Mouse (Mus musculus) mesoderm, embryonic 11.5 days (tissue): ENCODE data around the gene Sort1.

Experiments used
- DNase-seq: peaks from one replicate; pipeline ENCODE4 v3.0.0-alpha.2; 2012; ENCODE audit warnings: low read depth, low spot score

Gene Sort1

DNA sequence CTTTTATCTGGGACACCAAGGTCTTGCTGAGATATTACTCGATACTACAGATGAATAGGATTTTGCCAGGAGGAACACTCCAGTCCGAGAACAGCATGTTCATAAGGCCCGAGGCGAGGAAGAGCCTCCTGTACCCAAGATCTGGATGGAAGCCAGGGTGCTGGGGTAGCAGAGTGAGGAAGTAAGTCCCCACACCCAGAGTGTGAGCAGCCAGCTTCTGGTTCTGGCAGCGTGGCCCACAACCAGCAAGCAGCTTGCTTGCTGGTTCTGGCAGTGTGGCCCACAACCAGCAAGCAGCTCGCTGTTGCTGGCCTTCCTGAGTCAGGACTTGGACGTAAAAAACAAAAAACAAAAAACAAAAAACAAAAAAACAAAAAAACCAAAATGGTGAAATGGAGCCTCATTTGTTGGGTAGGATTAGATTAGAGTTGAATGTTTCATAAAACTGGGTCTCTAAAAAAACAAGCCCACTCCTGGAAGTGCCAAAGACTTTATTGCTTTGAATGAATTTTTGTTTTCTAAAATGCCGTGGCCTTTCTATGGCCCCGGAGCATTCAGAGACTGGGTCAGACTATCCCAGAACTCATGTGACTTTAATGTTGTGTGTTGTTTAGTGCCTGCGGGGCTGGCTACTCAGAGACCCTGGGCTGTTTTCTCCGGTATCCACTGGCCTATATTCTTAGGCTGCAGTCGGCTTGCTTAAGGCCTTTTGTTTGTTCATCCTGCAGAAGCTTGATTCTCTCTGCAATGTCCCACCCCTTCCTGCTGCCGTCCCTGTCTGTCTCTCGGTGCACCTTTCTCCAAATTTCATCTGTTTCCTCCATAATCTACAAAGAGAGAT lies 11.7 kb downstream of the Sort1 start:
- no peak for DNase-seq

DNA sequence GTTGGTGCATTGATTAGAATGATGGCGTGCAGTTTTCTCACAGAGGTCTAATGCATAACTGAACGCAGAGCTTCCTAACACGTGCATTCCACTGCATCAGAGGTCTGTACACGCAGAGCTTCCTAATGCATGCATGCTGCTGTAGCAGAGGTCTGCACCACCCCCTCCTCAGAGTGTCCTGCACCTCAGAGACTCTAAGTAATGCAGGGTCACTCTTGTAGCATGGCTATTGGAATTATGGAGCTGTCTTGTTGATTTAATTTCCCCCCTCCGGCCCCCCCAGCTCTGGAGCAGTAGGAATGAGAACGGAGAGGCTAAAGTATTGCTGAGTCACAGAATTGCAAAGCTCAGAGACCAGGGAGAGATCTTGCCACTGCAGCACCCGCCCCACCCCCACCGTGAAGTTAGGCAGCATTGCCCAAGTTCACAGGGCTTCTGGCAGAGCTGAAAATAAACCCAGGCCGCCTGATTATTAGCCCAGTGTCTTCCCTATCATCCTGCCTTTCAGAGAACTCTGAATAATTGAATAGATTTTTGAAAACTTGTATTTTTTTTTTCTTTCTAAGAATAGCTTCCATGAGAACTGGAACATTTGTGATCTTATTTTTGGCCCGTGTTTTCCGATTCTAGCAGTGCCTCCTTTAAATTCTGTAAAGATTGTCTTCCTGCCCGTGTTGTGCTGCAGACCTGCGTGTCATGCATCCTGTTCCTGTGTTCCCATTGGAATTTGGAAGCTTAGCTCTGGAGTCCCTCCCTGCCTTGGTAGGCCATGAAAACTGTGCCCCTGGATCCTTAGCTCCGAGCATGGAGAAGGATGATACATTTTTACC lies 12.6 kb downstream of the Sort1 start:
- peak; percentile 62 for DNase-seq

DNA sequence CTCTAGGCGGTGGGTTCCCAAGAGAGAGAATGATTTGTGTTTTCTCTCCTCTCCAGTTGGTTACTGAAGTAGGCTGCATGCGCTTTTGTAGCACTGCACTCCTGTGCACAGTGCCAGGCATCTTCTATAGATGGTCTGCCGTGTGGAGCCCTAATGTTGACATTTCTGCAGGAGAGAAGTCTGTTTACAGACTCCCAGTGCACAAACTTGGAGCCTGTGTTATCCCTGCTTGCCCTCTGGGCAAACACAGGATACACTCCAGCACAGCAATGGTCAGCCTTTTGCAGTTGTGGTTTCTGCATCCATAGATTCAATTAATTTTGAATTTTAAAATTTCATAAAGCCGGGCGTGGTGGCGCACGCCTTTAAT lies 13.2 kb downstream of the Sort1 start:
- DNase-seq = no peak

DNA sequence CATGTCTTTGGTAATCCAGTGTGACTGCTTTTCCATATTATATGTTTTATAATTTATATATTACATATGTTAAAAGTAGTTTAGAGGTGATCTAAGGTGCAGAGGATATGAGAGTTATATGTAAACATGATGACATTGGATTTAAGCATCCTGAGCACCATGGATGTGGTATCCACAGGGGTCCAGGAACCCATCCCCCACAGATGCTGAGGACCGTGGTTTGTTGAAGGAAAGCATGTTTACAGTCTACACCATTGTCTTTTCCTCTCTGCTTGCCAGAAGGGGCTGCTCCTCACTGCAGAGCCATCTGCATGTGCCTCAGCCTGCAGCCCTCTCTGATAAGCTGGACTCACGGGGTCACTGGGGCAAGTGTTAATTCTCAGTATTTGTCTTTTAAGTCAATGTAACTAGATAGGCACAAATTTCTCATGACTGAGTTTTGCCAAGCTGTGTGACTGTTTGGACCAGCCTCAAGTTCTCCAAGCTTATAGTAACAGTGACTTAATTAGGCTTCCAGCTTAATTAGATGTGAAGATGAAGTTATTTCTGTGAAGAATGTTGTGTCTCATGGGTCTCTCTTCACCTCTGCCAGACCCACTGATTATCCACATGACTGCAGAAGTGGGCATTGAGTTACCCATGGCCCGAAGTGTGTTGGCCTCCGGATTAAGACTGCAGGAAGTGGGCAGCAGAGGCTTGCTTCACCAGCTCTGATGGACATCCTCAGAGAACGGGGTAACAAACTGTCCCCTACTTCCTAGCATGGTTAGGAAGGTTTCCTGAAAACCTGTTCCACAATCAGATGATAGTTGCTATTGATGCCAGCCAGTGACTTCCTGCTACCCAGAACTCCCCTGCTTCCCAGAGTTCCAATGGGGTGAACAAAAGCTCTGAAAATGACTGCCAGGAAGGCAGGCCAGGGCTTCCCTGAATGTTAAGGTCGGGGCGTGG lies 14.0 kb downstream of the Sort1 start:
- DNase-seq = no peak

DNA sequence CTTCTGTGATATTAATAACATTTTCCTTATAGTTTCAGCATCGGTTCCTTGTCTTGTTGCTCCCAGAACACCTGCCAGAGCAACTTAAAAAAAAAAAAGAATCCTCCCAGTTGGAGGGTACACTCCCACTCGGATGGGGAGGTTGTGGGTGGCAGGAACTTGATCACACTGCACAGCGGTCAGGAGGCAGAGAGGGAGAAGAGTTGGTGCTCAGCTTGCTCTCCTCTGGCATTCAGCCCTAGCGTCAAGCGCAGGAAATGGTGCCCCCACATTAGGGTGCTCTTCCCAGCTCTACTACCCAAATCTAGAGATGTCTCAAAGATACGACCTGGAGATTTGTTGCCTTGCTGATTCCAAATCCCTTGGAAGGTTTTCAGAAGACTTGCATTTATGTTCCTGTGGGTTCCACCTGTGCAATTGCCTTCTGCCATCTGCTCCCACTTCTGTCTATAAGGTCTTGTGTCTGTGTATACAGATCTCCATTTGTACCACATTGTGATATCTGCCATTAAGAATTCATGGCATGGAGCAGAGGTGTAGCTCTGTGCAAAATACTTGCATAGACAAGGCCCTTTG lies 16.7 kb downstream of the Sort1 start:
- DNase-seq = no peak

DNA sequence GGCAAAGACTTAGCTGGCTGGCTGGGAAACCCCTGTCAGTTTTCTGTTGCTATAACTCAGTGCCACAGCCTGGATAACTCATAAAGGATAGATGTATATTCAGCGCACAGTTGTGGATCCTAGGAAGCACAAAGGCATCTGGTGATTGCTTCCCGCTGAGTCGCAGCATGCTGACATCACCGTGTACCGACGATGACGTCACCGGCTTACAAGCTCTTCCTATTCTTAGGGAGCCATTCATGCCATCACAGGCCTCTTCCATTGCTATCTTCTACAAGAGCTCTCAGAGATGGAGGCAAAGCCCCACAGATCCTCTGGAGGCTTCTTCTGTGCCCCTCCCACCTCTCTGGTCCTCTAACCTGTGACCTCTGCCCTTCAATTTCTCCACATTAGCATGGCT lies 19.8 kb downstream of the Sort1 start:
- no peak for DNase-seq

DNA sequence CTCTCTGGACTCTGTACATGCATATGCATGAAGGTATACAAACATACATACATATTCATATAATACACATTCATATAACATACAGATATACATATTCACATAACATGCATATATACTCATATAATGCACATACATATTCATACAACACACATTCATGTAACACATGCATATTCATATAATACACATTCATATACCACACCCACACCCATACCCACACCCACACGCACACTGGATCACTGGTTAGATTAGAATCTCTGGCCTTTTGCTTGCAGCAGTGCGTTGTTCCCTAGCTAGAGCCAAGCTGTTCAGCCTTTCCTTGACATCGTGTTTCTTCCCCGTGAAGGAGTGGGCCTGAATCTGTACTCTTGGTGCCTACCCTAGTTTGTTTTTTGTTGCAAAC lies 20.9 kb downstream of the Sort1 start:
- DNase-seq = no peak

DNA sequence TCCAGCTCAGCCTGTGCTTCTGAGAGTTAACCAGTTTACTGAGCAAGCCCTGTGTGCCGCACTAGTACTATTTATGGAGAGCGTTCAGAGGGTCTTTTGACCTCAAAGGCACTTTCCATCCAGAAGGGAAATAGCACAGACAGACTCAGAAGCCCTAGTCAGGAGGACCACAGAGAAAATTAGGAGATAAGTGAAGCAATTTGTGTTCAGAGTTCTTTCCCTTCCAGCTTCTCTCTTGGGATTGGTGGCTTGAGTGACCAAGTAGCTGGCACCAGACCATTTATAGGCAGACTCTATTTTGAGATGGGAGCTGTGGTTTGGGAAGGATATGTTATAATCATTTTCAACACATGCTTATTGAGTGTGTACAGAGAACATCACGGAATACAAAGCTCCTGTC lies 22.5 kb downstream of the Sort1 start:
- no peak for DNase-seq

DNA sequence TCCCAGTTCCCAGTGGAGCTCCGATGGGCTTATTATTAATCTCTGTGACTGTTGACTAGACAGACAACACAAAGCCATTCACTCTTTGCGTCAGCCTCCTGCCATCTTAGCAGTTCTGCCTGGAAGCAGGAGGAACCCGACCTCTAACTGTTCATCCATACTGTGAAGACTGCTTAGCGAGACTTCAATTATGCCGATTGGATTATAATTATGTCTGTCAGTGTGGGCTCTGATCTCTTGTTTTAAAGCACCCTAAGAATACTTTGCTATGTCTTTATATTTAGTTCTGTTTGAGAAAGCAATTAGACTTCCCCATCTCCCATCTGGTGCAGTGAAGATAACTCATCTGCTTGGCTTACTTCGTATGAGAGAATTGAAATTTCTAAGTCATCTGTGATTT lies 23.6 kb downstream of the Sort1 start:
- no peak for DNase-seq

DNA sequence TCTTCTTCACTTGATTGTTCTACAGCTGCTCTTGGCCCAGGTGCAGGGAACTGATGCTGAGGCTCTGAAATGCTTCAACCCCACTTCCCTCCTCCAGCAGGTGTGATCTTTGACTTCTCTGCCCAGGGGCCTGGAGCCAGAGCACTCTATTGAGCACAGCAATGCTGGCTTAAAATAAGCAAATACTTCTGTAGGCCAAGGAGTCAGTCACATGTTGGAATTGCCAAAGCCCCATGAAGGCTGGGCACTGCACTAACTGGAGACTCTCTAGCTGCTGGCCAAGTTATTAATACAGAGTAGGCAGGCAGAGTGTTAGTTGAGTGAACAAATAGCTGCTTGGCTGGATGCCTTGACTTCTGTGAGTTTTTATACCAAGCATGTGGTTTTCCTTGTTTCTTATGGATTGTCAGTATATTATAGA lies 27.0 kb downstream of the Sort1 start:
- no peak for DNase-seq

DNA sequence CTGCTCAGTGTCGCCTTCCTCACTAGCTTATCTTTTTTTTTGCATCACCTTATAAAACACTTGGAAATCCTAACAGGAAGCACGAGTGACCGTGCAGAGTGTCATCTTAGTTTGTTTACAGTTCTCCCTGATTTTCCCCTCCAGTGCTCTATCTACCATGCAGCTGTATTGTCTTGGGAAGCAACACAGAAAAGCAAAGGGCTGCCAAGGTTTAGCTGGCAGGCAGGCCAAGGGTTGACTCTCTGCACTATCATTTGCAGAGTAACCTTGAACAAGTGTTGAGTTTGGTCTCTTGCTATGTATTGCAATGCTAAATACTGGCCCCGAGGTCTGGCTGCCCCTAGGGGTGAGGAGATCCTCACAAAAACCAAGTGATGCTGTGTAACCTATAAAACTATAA lies 27.8 kb downstream of the Sort1 start:
- no peak for DNase-seq

DNA sequence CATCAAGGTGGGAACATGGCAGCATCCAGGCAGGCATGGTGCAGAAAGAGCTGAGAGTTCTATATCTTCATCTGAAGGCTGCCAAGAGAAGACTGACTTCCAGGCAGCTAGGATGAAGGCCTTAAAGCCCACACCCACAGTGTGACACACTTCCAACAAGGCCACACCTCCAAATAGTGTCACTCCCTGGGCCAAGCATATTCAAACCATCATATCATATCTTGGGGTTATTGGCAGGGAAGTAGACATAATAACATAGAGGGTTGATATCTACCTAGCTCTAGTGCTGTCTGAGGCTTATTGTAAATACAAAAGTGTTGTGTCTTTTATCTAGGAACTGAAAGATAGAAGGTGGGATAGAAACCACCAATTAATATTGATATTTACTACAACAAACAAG lies 28.5 kb downstream of the Sort1 start:
- DNase-seq = no peak

DNA sequence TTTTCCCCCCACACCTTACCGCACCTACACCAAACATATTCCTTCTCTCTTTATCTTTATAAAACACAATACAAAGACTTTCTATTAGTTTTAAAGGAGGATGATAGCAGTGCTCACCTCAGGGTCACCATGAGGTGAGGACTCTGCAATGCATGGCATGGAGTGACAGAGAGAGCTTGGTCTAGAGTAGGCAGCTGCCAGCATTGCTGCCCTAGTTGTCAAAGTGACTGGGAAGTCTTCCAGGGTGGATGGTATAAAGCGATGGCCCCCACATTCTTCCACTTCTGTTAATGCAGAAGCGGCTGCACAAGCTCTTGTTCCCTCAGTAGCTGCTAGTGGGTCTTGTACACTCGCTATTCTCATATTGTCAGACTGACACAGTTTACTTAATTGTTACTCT lies 29.3 kb downstream of the Sort1 start:
- no peak for DNase-seq

DNA sequence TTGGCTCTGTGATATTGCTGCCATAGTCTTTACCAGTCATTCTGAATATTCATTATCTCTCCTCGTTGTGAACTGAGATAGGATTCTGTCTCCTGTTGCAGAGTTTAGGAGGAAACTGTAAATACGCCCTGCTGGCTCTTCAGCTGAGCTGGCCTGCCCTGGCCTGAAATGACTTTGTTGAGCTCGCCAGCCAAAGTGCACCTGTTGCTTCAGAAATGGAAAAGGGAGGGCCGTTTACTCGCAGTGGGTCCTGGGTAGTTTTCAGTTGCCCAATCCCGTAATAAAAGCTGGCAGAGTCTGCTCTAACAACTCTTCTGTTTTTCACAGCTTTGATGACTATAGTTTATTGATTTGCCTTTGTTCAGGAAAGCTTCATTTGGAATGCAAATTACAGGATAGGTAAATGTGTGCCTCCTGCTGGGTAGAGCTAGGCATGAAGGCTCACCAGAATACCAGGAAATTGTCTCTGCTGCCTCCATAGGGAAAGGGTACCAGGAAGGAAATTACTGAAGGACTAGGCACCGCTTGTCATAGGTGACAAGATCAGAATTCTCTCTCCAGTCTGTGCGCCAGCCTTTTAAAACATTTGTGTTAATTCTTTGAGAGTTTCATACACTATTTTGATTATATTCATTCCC lies 30.3 kb downstream of the Sort1 start:
- no peak for DNase-seq

DNA sequence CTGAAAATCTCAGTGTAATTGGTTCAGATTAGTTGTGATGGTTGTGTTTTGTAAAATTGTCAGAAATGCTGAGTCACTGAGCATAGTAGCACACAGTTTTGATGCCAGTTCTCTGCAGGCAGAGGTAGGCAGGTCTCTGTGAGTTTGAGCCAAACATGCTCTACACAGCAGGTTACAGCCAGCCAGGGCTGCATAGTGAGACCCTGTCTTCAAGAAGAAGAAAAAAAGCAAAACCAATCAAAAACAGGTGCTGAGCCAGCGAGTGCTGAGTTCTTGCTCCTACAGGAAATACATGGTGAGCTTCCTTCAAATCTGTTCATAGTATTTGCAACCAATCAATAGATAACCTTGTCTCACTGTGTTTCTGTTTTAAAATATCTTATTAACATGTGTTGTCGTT lies 34.6 kb downstream of the Sort1 start:
- no peak for DNase-seq

DNA sequence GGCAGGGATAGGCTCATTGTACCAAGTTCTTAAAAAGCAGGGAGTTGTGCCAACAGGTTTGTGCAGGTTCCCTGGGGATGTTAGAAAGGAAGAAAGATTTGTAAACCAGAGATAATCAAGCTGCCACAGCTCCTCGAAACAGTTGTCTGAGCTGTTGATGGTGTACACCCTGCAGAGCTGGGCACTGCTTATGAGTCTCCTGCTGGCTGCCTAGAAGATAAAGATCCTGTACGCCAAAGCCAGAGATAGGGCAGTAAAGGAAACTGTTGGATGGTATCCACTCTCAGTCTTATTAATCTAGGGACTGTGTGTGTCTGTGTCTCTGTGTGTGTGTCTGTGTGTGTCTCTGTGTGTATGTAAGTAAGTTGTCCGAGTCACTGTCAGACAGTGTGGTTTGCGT lies 37.8 kb downstream of the Sort1 start:
- DNase-seq = no peak

DNA sequence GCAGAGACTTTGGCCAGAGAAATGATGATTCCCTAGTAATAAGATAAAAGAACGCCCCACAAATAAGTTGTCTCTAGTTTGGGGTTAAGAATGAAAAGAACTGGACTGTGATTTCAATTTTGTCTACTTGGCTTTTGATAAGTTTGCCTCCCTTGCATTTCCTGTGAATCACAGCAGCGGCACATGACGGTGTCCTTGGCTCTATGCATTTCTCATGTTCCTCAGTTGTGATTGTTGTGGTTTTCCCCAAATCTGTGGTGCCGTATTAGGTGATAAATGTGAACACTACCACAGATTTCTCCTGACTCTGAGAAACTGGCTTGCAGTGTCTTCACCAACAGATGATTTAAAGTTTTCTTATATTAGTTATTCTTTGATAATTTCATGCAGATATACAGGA lies 38.3 kb downstream of the Sort1 start:
- DNase-seq = no peak

DNA sequence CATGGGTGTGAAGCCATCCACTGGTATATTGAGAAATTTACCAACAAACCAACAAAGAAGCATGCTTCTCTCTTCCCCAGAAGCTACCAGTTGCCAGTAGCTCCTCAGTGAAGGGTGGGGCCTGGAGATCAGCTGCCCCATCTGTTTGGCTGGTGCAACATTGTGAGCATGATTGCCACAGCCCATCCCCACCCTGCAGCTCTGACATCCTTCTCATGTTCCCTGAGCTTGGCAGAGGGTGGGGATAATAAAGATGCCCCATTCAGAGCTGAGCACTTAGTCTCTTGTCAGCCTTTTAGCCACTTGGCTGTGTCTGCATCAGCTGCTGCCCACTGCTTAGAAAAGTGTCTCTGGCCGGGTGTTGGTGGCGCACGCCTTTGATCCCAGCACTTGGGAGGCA lies 39.1 kb downstream of the Sort1 start:
- no peak for DNase-seq

DNA sequence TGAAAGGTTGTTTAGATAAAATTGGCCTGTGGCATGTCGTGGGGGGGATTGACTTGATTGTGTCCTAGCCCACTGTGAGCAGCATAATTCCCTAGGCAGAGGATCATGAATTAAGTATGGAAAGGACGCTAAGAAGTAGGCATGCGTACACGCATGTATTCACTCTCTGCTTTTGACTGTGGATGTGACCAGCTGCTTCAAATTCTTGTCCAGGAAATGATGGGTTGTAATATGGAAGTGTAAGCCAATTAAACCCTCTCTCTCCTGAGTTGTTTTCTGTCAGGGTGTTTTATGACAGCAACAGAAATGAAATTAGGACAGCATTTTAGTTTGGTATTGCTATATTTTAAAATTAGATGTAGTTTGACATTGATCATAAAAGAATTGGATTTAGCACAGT lies 41.0 kb downstream of the Sort1 start:
- no peak for DNase-seq

DNA sequence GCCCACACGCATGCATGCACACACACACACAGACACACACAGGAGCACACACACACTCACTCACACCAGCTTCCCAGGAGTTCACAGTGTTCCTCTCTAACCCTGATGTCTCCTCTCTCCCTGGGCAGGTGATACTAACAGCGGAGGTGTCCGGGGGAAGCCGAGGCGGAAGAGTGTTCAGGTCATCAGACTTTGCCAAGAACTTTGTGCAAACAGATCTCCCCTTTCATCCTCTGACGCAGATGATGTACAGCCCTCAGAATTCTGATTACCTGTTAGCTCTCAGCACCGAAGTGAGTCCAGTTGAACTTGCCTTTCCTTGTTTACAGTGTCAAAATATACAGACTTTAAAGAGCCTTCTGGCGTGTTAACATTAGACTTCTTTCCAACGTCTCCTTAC lies 41.6 kb downstream of the Sort1 start:
- no peak for DNase-seq

DNA sequence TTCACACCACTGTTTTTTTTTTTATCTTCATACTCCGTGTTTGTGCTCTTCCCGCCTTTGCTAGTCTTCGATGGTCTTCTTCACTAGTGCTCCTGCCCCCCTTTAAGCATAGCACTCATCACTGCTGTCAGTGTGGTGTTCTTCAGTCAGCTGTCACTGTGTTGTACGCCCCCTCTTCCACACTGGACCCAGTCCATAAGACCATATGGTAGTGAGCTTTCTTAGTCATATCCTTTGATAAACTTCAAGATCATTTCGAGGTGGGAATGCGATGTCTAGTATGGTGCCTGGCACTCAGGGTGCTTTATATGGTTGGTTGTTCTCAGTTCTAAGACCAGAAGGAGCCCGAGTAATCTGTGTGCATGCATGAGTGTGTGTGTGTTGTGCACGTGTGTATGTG lies 43.4 kb downstream of the Sort1 start:
- DNase-seq = no peak
